Mouse (Mus musculus) cortical plate, adult 2 months (tissue): ENCODE measurements around the gene Ranbp3.

Experiments used
- CTCF ChIP-seq: fragments of 200-500 bp; IDR thresholded peaks from 2 replicates; pipeline ENCODE4 v1.5.1; 2011; ENCODE audit warnings: mild to moderate bottlenecking, control low read depth, low read length; ENCODE audit not compliant: insufficient read depth; ENCODE audit errors: extremely low read depth
- POLR2A ChIP-seq: fragments of 200-500 bp; IDR thresholded peaks from 2 replicates; pipeline ENCODE4 v1.6.1; 2011; ENCODE audit warnings: mild to moderate bottlenecking, low read length, control low read depth; ENCODE audit not compliant: insufficient read depth; ENCODE audit errors: extremely low read depth

DNA sequence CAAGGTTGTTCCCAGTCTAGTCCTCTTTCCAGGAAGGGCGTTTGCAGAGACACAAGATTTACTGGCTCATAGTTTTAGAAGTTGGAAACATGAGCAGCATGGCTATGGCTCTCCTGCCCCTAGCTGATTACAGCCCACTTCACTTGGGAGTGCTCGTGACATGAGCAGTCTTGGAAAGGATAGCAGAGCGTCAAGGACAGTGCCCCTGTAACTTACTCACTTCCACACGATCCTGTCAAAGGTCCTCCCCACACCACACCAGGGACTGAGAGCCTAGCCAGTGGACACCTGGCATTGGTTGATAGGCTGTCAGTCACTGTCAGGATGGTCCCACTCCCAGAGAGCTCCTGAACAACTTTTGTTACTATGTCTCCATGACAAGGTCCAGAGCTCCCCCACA, 29.9 kb downstream of the Ranbp3 start:
- no peak for TF ChIP-seq CTCF
- no peak for TF ChIP-seq POLR2A
